Mouse (Mus musculus) heart, postnatal 0 days (tissue): ENCODE results near the gene Xrcc3. TPM values are rescaled to one million over a fixed set of nuclear protein-coding genes. Genes with fewer than 3 reads are reported as not detected.

Experiments
- ATAC-seq: fragments of 200-750 bp; cut with Nextera tagmentation; 2 replicates; pipeline ENCODE4 v1.8.0; 2017; ENCODE audit warnings: low read depth, moderate number of reproducible peaks, moderate library complexity; ENCODE audit not compliant: insufficient read depth
- DNase-seq: peaks from one replicate; pipeline ENCODE4 v3.0.0-alpha.2; 2016; ENCODE audit warnings: low spot score
- H3K27ac ChIP-seq: fragments of 300-500 bp; sonication (generic); 2 replicates; pipeline ENCODE4 v1.5.1; 2014; ENCODE audit warnings: low read depth, mild to moderate bottlenecking
- H3K27me3 ChIP-seq: fragments of 300-500 bp; sonication (generic); 2 replicates; pipeline ENCODE4 v1.6.1; 2014; ENCODE audit warnings: low read length, mixed read lengths; ENCODE audit not compliant: control insufficient read depth, insufficient read depth
- H3K36me3 ChIP-seq: fragments of 300-500 bp; sonication (generic); replicated peaks from 2 replicates; pipeline ENCODE4 v1.6.1; 2014; ENCODE audit warnings: low read length, mixed read lengths; ENCODE audit not compliant: control insufficient read depth, insufficient read depth
- H3K4me1 ChIP-seq: fragments of 300-500 bp; sonication (generic); 2 replicates; pipeline ENCODE4 v1.6.1; 2014; ENCODE audit warnings: antibody characterized with exemption; ENCODE audit not compliant: control insufficient read depth, insufficient read depth
- H3K4me2 ChIP-seq: fragments of 300-500 bp; sonication (generic); 2 replicates; pipeline ENCODE4 v1.6.1; 2014; ENCODE audit warnings: low read depth, mild to moderate bottlenecking, low read length, moderate library complexity
- H3K4me3 ChIP-seq: fragments of 300-500 bp; sonication (generic); 2 replicates; pipeline ENCODE4 v1.5.1; 2014; ENCODE audit warnings: low read depth, low read length
- H3K9ac ChIP-seq: fragments of 300-500 bp; sonication (generic); replicated peaks from 2 replicates; pipeline ENCODE4 v1.6.1; 2014; ENCODE audit warnings: low read depth, low read length, mixed read lengths
- H3K9me3 ChIP-seq: fragments of 300-500 bp; sonication (generic); replicated peaks from 2 replicates; pipeline ENCODE4 v1.6.1; 2016; ENCODE audit warnings: low read length; ENCODE audit not compliant: control insufficient read depth
- CTCF ChIP-seq: IDR thresholded peaks from 2 replicates; pipeline ENCODE4 v1.5.1; 2016; ENCODE audit warnings: antibody characterized with exemption, control low read depth, low read depth
- EP300 ChIP-seq: IDR thresholded peaks from 2 replicates; pipeline ENCODE4 v1.6.1; 2016; ENCODE audit warnings: antibody characterized with exemption, low read depth
- WGBS: fragments of 180-500 bp; shearing (Covaris S2); extraction: QIAGEN DNeasy Blood & Tissue Kit; methylation state at CpG from one replicate; pipeline ENCODE4 v1.1.7; 2014; 5-methylcytosine and 5-hydroxymethylcytosine counted together
- polyA plus RNA-seq: library from polyadenylated mRNA; unstranded; fragments of >200 nt; fragmentation: Nextera tagmentation; extraction: Ambion mirVana; gene quantifications from 2 replicates; pipeline ENCODE4 v1.2.1, GENCODE M21; 2015
- total RNA-seq: library from RNA; depleted of rRNA; stranded (reverse); fragments of >200 nt; gene quantifications from 2 replicates; pipeline ENCODE4 v1.2.3, GENCODE M21; 2014; ENCODE audit warnings: low replicate concordance

Xrcc3 gene
- total and polyA plus RNA-seq, 2 experiments from 2014 or later: 1.6 to 40.9 TPM

GRCm38 (mm10) chr12:111821931-111822330 lies 8.3 kb upstream of the Xrcc3 start:
- H3K36me3 ChIP-seq: peaks cover 47% of the 10 kb centered on the region
- TF ChIP-seq CTCF (no peak), EP300 (no peak)
- H3K4me3 ChIP-seq: no peak overlapping the region
- DNase-seq (no peak), ATAC-seq (no peak)
- 68% methylated on average over 4 of the region's 4 CpGs for WGBS
- no peak overlapping the region for H3K27ac ChIP-seq
- peaks cover 7% of the 10 kb centered on the region for H3K4me1 ChIP-seq
- no peaks in the 10 kb centered on the region for H3K9me3 ChIP-seq
- H3K4me2 ChIP-seq: no peak overlapping the region
- H3K9ac ChIP-seq: no peak overlapping the region
- H3K27me3 ChIP-seq: no peaks in the 10 kb centered on the region

GRCm38 (mm10) chr12:111820708-111821107 lies 7.0 kb upstream of the Xrcc3 start:
- no peak overlapping the region for H3K4me3 ChIP-seq
- no peaks in the 10 kb centered on the region for H3K9me3 ChIP-seq
- H3K4me1 ChIP-seq: peaks cover 17% of the 10 kb centered on the region
- WGBS: 86% methylated on average over 7 of the region's 7 CpGs
- no peak overlapping the region for H3K4me2 ChIP-seq
- no peak overlapping the region for H3K27ac ChIP-seq
- no peak for ATAC-seq
- TF ChIP-seq CTCF (no peak), EP300 (no peak)
- H3K36me3 ChIP-seq: peaks cover 34% of the 10 kb centered on the region
- DNase-seq: no peak
- no peak overlapping the region for H3K9ac ChIP-seq
- no peaks in the 10 kb centered on the region for H3K27me3 ChIP-seq

DNA sequence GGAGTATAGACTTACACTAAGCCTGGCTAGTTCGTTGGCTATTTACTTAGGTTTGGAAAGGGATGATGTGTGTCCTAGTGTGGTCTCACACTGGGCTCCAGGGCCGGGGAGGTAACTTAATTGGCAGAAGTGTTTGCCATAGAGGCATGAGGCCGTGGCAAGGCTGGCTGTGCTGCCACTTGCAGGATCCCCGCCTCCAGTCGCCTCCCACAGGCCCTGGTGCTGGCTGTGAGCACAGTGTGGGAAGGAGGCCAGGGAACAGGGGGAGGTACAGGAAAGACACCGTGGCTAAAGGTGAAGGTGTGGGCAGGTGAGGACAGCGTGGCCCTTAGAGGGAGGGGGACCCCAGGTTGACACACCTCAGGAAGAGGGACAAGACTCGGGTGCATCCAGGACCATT lies 6.3 kb upstream of the Xrcc3 start:
- TF ChIP-seq CTCF: no peak
- Histone ChIP-seq H3K36me3 (peaks cover 27% of the 10 kb centered on the region), H3K9me3 (no peaks in the 10 kb centered on the region), H3K27me3 (no peaks in the 10 kb centered on the region), H3K4me1 (peaks cover 25% of the 10 kb centered on the region), H3K4me2 (no peak overlapping the region), H3K9ac (no peak overlapping the region), H3K27ac (no peak overlapping the region), H3K4me3 (no peak overlapping the region)
- DNase-seq: no peak
- no peak for ATAC-seq
- WGBS: 61% methylated on average over 8 of the region's 8 CpGs

DNA sequence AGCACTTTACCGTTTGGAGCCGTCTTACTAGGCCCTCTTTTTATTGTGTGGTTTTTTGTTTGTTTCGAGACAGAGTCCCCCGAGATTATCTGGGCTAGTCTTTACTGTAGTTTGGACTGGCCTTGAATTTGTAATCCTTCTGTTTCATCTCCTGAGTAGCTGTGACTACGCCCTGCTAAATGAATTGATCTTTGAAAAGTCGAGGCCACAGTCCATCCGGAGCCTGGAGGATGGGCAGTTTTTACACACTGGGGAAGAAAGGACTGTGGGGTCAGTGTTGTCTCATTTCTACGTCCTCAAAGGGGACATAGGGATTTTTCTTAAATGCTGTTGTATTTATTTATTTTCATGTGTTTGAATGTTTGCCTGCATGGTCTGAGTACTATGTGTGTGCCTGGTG lies 4.3 kb upstream of the Xrcc3 start:
- 89% methylated on average over 8 of the region's 8 CpGs for WGBS
- Histone ChIP-seq H3K9ac (no peak overlapping the region), H3K9me3 (no peaks in the 10 kb centered on the region), H3K27me3 (no peaks in the 10 kb centered on the region), H3K27ac (no peak overlapping the region), H3K36me3 (peaks cover 10% of the 10 kb centered on the region; the same call in 1 of the 2 replicates), H3K4me1 (peaks cover 32% of the 10 kb centered on the region), H3K4me3 (no peak overlapping the region), H3K4me2 (no peak overlapping the region)
- TF ChIP-seq CTCF (no peak), EP300 (no peak)
- ATAC-seq (no peak), DNase-seq (no peak)

DNA sequence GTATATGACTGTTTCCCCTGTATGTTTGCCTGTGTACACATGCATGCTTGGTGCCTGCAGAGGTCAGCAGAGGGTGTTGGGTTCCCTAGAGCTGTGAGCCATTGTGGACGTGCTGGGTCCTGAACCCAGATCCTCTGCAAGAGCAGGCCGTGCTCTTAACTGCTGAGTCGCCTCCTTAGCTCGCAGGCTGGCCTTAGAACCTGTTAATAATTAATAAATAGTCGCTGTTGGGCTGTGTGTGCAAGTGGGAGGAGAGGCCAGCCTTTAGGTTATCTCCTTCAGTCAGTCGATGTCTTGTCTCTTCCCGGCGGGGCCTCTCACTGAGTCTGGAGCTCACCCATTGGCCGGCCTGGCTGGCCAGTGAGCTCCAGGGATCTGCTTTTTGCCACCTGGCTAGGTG lies 3.3 kb upstream of the Xrcc3 start:
- 57% methylated on average over 9 of the region's 9 CpGs for WGBS
- ATAC-seq (no peak), DNase-seq (no peak)
- H3K36me3 ChIP-seq: peaks cover 10% of the 10 kb centered on the region; the same call in 1 of the 2 replicates
- peaks cover 33% of the 10 kb centered on the region for H3K4me1 ChIP-seq
- 0 out of 2 replicates have a peak overlapping the region, but pooled peaks have one; percentile 16 for H3K9ac ChIP-seq
- H3K9me3 ChIP-seq: no peaks in the 10 kb centered on the region
- H3K27me3 ChIP-seq: no peaks in the 10 kb centered on the region
- TF ChIP-seq EP300: no peak
- no peak for TF ChIP-seq CTCF
- peak overlapping the region; percentile 63 for H3K4me2 ChIP-seq
- H3K27ac ChIP-seq: peak overlapping the region; percentile 67
- H3K4me3 ChIP-seq: no peak overlapping the region

DNA sequence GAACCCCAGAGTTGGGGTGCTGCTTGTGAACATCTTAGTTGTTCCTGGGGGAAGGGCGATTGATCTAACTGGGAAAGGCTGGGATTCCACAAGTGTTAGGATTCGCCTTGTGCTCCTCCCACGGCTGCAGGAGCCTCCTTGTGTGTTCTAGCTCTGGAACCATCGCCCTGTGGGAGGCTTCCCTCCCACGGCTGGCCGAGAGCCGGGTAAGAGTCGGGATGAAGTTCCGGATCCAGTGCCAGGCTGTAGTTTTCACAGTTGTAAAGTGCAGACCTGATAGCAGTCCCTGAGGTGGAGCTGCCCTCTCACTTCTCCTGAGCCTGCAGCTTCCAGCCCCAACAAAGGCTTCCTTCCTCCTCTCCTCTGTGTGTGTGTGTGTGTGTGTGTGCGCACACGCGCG lies 2.9 kb upstream of the Xrcc3 start:
- H3K4me2 ChIP-seq: peak overlapping the region; percentile 63
- H3K36me3 ChIP-seq: peaks cover 8% of the 10 kb centered on the region; the same call in 1 of the 2 replicates
- no peak overlapping the region for H3K4me3 ChIP-seq
- peak overlapping the region; percentile 67 for H3K27ac ChIP-seq
- WGBS: 48% methylated on average over 13 of the region's 13 CpGs
- H3K9me3 ChIP-seq: no peaks in the 10 kb centered on the region
- TF ChIP-seq EP300: no peak
- no peak for TF ChIP-seq CTCF
- no peaks in the 10 kb centered on the region for H3K27me3 ChIP-seq
- peak; percentile 36 for DNase-seq
- H3K4me1 ChIP-seq: peaks cover 33% of the 10 kb centered on the region
- H3K9ac ChIP-seq: 0 out of 2 replicates have a peak overlapping the region, but pooled peaks have one; percentile 16
- ATAC-seq: no peak
